Mouse (Mus musculus) lung, postnatal 25 days (tissue): Measurements from ENCODE around the gene Sec14l3.
"Not testable (repeated sequence)": the region's sequence is repeated elsewhere in the genome, so short reads cannot be mapped to it uniquely, and the experiment has no call there.

ENCODE experiments used
- DNase-seq: peaks from one replicate; pipeline ENCODE4 v3.0.0; 2022; ENCODE audit warnings: low spot score

Gene Sec14l3

GRCm38 (mm10) chr11:4064627-4065122 is at the start of gene Sec14l3:
Gene Sec14l3, plus strand, starts transcription at chr11:4064841.
- DNase-seq, result peak; percentile 87

- not testable (repeated sequence) for DNase-seq
Measured at GRCm38 (mm10) chr11:4015796-4016195, 48.8 kb upstream of the Sec14l3 start.

GRCm38 (mm10) chr11:4022111-4022510 is 42.5 kb upstream of the Sec14l3 start:
- DNase-seq, result not testable (repeated sequence)

- DNase-seq, result no peak
Measured at GRCm38 (mm10) chr11:4023321-4023720, 41.3 kb upstream of the Sec14l3 start.

- no peak for DNase-seq
Measured at GRCm38 (mm10) chr11:4027066-4027465, 37.6 kb upstream of the Sec14l3 start.

GRCm38 (mm10) chr11:4027561-4028334 is 36.9 kb upstream of the Sec14l3 start:
- DNase-seq, result no peak

GRCm38 (mm10) chr11:4029343-4029742 is 35.3 kb upstream of the Sec14l3 start:
- no peak for DNase-seq

- DNase-seq, result peak; percentile 86
Measured at GRCm38 (mm10) chr11:4031126-4031941, 33.3 kb upstream of the Sec14l3 start, which contains the start of gene Sec14l4. Gene Sec14l4, plus strand, starts transcription at chr11:4031462.

- DNase-seq, result no peak
Measured at GRCm38 (mm10) chr11:4031961-4032360, 32.7 kb upstream of the Sec14l3 start.

- no peak for DNase-seq
Measured at GRCm38 (mm10) chr11:4033471-4033870, 31.2 kb upstream of the Sec14l3 start.

GRCm38 (mm10) chr11:4034169-4034568 is 30.5 kb upstream of the Sec14l3 start:
- DNase-seq, result no peak

- peak; percentile 30 for DNase-seq
Measured at GRCm38 (mm10) chr11:4035116-4035892, 29.3 kb upstream of the Sec14l3 start.

- peak; percentile 82 for DNase-seq
Measured at GRCm38 (mm10) chr11:4035916-4036315, 28.7 kb upstream of the Sec14l3 start.

- DNase-seq, result no peak
Measured at GRCm38 (mm10) chr11:4036365-4037084, 28.1 kb upstream of the Sec14l3 start.

- no peak for DNase-seq
Measured at GRCm38 (mm10) chr11:4039951-4040350, 24.7 kb upstream of the Sec14l3 start.

- no peak for DNase-seq
Measured at GRCm38 (mm10) chr11:4041123-4041625, 23.5 kb upstream of the Sec14l3 start.

GRCm38 (mm10) chr11:4043081-4043480 is 21.6 kb upstream of the Sec14l3 start:
- no peak for DNase-seq

GRCm38 (mm10) chr11:4046526-4046925 is 18.1 kb upstream of the Sec14l3 start:
- no peak for DNase-seq

GRCm38 (mm10) chr11:4047766-4048165 is 16.9 kb upstream of the Sec14l3 start:
- no peak for DNase-seq

GRCm38 (mm10) chr11:4048438-4048837 is 16.2 kb upstream of the Sec14l3 start:
- DNase-seq, result no peak

- DNase-seq, result peak; percentile 78
Measured at GRCm38 (mm10) chr11:4053586-4053985, 11.1 kb upstream of the Sec14l3 start.
